Mouse (Mus musculus): ENCODE measurements around the gene Ccp110.
A peak's percentile ranks its signal among the peaks of the same experiment; 100 is the strongest.

Ccp110 gene

DNA sequence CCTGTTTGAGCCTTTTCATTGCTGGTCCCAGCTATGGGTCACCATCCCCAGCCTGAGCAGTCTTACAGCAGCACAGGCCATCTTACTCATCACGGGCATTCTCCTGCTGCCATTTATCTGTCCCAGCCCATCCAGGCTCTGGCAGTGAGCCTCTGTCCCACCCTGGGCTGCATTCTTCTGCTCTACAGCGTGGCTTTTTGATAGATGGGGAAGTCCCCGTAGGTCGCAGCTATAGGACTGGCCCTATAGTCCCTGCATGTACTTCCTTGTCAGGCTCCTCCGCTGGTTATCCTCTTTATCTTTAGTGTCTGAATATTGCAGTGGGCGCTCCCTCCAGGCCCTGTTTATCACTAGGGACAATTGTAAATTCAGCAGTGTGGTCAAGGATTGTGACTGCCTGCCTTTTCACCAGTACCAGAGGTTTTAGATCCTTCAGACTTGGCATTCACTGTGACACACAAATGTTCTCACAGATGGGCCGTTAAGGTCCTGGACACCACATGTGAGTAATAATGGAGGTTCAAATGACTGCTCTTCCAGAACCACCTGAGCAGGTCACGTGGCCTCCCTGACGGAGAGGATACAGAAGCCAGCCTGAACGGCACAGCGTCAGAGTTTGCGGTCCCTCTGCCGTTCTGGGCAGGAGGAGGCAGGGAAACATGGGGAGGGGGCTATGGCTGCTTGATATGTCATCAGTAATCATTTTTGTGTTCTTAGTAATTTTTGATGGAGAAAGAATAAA lies 16.7 kb downstream of the Ccp110 start:
- DNase-seq (ENCODE audit: low read depth), result no peak

- no peak for DNase-seq (ENCODE audit: low read depth)
These were observed 19.4 kb downstream of the Ccp110 start for GRCm38 (mm10) chr7:118731781-118732180.

DNA sequence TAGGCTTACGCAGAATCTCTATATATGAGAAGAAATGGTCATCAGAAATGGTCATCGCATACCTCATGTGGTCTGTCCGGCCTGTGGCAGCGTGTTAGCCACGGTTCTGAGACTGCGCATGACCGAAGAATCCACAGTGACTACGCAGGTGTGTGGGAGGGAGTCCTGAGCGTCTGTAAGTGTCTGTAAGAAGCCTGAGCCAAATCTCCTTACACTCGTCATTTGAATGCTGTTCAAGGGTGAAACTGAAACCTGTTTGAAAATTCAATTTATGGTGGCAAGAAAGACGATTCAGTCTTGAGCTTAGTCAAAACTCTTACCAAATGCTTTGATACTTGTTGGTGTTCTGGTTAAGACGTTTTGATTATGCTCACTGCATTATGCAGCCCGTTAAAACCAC lies 20.9 kb downstream of the Ccp110 start:
- no peak for DNase-seq (ENCODE audit: low read depth)

GRCm38 (mm10) chr7:118738730-118739129 lies 26.4 kb downstream of the Ccp110 start:
- no peak for DNase-seq (ENCODE audit: low read depth)

DNA sequence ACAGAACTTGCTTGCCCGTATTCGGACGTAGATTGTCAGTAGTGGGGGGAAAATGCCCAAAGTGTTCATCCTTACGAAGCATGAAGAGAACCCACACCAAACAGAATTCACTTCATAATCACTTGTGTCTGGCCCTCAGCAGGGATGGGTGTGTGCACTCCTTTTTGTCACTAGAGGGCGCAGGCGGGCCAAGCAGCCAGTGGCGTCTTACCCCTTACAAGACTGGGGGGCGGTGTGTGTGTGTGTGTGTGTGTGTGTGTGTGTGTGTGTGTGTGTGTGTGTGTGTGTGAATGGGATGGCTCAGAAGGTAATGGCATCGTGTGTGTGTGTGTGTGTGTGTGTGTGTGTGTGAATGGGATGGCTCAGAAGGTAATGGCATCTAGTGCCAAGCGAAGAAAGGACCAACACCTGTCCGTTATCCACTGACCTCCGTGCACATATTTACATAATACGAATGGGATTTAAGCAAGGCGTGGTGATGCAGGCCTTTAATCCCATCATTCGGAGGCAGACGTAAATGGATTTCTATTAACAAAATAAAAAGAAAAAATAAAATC lies 27.7 kb downstream of the Ccp110 start, which contains the start of gene Vps35l:
Vps35l (plus strand) TSS at position 252 of the 557 bp plus-strand sequence.
- DNase-seq (ENCODE audit: low read depth), result no peak

- peak; percentile 94 for DNase-seq (ENCODE audit: low read depth)
These were observed 28.4 kb downstream of the Ccp110 start for GRCm38 (mm10) chr7:118740532-118741338.

GRCm38 (mm10) chr7:118742278-118742677 lies 29.9 kb downstream of the Ccp110 start:
- no peak for DNase-seq (ENCODE audit: low read depth)

DNA sequence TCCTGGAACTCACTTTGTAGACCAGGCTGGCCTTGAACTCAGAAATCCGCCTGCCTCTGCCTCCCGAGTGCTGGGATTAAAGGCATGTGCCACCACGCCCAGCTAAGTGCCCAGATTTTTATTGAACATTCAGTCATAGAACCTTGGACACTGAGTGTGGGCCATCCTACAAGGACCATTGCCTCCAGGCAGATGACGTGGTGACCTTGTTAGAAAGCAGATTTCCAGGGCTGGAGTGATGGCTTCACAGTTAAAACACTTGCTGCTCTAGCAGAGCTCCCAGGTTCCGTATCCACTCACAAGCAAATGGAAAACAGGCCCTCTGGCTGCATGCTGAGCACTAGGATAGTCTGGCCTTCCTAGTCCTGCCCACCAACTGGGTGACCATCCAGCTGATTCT lies 32.4 kb downstream of the Ccp110 start:
- DNase-seq (ENCODE audit: low read depth), result no peak

- no peak for DNase-seq (ENCODE audit: low read depth)
These were observed 35.7 kb downstream of the Ccp110 start for GRCm38 (mm10) chr7:118747891-118748672.

DNA sequence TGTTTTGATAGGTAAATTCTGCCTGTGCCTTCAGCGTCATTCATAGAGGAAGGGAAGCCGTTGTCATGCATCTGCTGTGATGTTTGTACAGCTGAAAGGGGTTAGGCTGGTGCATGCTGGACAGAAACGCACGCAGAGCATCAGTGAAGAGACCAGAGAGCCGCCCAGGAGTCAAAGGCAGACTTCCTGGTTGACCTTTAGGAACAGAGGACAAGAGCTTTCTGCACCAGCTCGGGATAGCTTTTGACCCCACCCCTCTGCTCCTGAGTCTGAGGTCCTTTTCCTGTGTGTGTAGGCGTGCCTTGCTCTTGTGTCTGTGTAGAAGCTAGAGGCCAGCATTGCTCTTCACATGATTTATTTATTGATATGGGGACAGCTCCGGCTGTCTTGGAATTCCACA lies 37.4 kb downstream of the Ccp110 start:
- no peak for DNase-seq (ENCODE audit: low read depth)

- DNase-seq (ENCODE audit: low read depth), result no peak
These were observed 39.3 kb downstream of the Ccp110 start for GRCm38 (mm10) chr7:118751625-118752024.

- no peak for DNase-seq (ENCODE audit: low read depth)
These were observed 43.4 kb downstream of the Ccp110 start for GRCm38 (mm10) chr7:118755756-118756155.

GRCm38 (mm10) chr7:118756490-118757265 lies 44.3 kb downstream of the Ccp110 start:
- no peak for DNase-seq (ENCODE audit: low read depth)

DNA sequence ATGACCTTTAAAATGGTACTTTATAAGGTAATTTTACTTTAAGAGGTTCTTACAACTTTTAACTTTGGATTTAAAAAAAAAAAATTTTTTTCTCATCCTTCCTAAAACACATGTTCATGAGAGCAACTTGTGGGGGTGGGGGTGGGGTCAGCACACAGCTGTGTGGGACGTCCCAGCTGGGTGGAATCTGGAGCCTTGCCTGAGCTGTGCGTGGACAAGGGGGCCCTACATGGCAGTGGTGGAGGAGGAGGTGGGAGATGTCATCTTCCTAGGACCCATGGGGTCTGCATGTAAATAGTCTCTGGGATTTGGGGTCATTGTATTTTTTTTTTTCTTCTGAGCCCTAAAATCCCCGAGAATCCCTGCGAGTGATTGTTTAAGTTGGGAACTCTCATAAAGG lies 46.0 kb downstream of the Ccp110 start:
- no peak for DNase-seq (ENCODE audit: low read depth)

DNA sequence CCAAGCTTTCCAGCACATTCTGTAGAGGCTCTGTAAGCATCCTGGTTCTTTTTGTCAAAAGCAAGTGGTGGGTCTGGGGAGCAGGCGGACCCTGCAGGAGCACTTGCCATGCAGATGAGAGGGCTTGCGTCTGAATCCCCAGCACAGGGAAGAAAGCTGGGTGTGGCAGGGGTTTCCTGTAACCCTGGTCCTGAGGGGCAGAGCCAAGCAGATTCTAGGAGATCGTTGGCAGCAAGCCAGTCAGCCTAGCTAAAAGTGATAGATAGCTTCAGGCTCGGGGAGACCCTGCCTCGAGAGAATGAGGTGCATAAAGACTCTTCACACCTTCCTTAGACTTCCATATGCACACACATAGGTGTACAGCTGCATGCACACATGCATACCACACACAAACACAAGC lies 47.0 kb downstream of the Ccp110 start:
- no peak for DNase-seq (ENCODE audit: low read depth)

- DNase-seq (ENCODE audit: low read depth), result no peak
These were observed 51.6 kb downstream of the Ccp110 start for GRCm38 (mm10) chr7:118763939-118764338.

DNA sequence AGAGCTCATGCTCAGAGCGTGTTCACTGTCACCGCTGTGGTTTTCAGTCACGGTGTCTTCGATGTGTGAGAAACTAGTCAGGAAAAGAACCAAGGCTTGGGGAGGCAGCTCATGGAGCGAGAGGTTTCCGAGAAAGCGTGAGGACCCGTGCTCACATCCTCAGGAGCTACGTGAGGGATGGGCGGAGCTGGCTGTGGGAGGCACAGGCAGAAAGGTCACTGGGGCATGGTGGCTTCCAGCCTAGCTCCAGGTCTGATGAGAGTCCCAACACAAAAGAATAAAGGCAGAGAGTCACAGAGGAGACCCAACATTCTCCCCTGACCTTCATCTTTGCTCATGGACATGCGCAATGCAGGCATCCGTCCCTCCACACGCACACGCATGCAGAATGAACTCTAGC lies 52.4 kb downstream of the Ccp110 start:
- DNase-seq (ENCODE audit: low read depth), result no peak

- DNase-seq (ENCODE audit: low read depth), result no peak
These were observed 53.3 kb downstream of the Ccp110 start for GRCm38 (mm10) chr7:118765604-118766003.

- peak; percentile 37 for DNase-seq (ENCODE audit: low read depth)
These were observed 53.9 kb downstream of the Ccp110 start for GRCm38 (mm10) chr7:118766119-118766833.

- DNase-seq (ENCODE audit: low read depth), result no peak
These were observed 54.5 kb downstream of the Ccp110 start for GRCm38 (mm10) chr7:118766834-118767224.

GRCm38 (mm10) chr7:118769208-118769607 lies 56.9 kb downstream of the Ccp110 start:
- peak; percentile 78 for DNase-seq (ENCODE audit: low read depth)
